Mouse (Mus musculus) retina, postnatal 1 day (tissue): ENCODE measurements around the gene Apold1.

ENCODE experiments used
- DNase-seq: peaks from one replicate; pipeline ENCODE4 v3.0.0-alpha.2; 2012

Apold1 gene

DNA sequence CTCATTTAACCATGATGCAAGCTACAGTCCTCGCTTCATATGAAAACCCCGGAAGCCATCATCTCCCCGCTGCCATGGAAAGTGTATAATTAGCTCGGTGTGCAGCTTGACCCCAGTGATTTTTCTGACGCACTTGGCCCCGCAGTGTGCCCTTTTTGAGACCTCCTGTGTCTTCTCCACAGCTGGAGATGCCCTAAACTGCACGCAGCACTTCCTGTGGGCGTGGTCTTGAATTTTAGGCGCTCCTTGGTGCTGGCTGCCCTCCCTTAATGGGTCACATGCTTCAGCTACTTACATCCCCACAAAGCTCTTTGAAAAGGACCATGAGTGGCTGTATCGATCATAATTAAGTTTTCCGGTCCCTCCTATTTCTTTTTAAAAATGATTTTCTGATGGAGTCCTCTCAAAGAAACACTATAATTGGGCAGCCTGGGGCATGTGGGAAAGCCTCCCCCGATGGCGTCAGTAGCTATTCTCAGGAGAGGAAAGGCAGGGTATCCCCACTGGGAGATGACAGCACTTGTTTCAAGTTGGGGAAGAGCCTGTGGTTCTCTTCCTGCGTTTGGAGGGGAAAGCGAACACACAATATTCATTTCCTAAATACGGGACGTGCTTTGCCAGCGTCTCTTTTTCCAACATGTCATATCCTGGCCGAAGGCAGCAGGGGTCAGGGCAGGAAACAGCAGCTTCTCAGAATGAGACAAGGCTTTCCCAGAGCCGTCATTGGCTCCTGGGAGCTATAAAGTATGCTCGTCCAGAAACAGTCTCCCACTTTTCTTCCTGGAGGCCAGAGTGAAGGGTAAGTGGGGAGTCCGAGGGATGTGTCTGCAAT is at the start of gene Apold1:
Apold1 (plus strand) TSS at position 488 of the 832 bp plus-strand sequence.
- DNase-seq: peak; percentile 48

DNA sequence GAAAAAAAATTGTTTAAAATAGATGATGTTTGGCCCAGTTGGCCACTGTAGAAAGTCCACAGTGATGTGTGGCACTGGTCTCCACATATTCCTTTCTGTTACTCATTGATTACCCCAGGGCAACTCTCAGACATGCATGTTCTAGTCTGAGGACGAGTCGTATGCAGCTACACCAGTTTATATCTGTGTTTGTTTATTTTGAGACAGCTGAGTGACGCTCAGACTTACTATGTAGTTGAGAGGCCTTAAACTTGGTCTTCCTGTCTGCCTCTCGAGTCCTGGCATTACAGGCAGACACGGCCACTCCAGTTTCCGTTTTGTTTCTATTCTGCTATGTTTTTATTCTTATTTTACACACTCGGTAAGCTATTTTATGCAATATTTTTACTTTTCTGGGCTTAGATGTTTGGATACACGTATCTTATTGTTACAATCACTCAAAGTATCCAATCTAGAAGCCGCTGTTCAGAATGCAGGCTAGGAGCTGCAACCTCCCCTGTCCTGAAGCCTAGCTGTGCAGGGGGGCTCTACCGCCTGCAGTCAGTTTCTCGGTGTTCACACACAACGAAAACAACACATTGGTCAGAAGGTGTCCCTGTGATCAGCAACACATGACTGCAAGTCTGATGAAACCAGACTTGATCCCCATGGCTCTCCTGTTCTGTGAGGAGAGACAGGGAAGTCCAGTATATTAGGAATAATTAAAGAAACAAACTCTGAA is 48.9 kb upstream of the Apold1 start:
- DNase-seq: no peak

DNA sequence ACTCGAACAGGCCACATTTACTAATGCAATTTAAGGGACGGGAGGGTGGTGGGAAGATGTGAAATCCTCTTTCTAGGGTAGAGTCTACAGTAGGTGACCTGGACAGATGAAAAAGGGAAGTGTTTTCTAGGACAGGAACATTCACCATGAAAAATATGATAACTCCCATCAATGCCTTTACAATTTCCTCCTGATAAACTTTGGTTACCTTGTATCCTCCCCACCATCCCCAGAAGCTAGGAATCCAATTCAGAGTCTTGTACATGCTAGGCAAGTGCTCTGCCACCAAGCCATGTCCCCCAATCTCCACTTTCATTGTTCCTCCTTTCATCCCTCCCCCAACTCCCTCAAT is 48.3 kb upstream of the Apold1 start:
- no peak for DNase-seq

DNA sequence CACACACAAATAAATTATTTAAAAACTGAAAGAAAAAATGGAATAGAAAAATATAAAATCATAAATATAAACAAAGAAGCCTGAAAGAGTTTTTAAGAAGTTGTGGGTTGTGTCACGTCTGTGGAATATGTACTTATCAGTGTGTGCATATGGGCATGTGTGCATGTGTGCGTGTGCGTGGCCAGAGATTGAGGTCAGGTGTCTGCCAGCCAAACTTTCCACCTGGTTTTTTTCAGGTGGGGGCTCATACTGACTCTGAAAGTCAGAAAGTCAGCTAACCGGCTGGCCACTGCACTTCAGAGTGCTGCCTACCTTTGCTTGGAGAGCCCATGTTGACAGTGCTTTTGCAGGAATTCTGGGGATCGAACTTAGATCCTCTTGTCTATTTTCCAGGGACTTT is 47.2 kb upstream of the Apold1 start:
- DNase-seq: no peak

DNA sequence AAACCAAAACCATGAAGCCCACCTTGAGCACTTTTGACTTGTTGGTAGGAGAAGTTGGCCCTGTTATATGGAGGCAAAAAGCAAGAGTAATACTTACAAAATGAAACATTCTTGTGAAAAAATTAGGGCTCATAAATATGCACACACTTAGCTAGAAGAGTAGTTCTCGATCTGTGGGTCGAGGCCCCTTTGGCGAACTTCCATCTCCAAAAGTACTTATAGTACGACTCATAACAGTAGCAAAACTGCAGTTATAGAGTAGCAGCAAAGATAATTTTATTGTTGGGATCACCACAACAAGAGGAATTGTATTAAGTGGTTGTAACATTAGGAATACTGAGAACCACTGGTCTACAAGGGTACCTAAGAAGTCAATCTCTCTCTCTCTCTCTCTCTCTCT is 41.7 kb upstream of the Apold1 start:
- DNase-seq: no peak

DNA sequence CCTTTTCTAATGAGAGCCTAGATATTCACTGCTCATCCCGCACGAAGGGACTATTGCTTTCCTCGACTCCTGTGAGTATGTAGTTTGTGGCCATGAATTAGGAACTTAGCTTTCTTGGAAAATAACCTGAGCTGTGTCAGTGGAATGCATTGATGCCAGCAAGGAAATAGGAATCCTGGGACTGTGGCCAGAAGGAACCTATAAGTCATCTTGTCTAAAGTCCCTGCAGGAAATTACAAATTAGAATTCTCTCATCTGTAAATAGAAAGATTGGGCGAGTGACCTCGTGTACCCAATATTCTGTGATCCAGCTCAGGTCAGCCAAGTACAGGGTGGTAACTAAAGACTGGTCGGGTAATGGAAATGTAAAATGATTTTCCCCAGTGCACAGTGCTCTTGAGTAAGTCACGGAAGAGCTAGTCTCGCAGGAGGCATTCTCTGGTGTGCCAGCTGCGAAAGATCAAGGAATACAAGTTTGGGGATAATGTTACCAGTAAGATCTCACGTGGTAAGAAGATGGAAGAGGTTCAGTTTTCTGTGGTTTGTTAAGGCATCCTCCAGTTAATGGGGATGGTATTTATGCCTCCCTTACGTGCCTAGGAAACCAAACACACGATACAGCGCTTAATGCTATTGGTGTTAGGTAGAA is 37.6 kb upstream of the Apold1 start:
- no peak for DNase-seq

DNA sequence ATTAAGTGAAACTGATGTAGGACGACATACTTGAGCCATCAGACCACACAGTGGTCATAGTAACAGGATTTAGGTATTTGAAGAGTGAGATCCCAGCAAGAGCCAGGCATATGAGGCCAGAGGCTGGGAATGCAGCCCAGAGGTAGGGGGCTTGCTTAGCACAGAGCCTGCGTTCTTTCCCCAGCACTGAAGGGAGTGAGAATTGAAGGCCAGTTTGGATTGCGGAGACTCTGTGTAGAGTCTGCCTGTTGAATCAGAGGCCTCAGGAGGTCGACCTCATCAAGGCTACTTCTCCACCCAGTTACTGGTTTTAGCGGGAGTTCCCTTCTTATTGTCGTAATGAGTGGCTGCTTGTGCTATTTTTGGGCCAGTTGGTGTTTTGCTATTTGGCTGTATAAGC is 35.5 kb upstream of the Apold1 start:
- no peak for DNase-seq

DNA sequence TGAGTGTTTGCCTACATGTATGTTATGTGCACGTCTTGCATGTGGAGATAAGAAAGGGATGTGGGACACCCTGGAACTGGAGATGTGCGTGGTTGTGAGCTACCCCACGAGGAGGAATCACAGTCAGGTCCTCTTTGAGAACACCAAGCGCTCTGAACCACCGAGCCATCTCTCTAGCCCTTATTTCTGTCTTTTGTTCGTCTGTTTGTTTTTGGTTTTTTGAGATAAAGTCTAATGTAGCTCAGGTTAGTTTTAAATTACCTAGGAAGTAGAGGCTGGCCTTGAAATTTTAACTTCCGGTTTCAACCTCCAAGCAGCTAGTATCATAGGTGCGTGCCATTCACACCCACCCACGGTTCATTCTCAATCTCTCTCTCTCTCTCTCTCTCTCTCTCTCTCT is 34.7 kb upstream of the Apold1 start:
- DNase-seq: no peak

DNA sequence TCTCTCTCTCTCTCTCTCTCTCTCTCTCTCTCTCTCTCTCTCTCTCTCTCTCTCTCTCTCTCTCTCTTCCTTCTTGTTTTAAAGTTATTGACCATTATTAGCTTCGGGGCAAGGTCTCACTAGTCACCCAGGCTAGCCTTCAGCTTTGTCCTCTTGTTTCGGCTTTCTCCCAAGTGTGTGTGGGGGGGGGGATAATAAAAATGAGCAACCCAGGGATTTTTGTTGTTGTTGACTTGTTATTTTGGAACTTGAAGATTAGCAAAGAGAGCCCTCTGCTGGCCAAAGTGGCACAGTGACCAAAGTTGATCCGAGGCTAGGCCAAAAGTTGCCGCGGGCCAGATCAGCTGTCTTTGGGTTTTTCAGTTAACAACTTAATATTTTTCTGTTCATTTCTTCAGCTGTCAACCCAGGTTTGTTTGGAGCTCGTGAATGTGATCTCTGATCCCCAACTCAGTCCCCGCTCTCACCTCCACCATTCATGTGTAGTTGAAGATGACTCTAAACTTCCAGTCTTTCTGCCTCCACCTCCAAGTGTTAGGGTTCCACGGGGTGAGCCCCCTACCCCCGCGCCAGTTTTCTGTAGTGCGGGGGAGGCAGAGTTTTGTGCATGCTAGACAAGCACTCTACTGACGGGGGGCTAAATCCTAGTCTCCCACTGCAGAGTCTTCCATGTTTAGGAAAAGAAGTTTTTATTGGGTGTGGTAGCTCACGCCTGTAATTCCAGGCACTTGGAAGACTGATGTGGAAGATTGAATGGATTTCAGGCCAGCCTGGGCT is 34.0 kb upstream of the Apold1 start:
- peak; percentile 81 for DNase-seq

DNA sequence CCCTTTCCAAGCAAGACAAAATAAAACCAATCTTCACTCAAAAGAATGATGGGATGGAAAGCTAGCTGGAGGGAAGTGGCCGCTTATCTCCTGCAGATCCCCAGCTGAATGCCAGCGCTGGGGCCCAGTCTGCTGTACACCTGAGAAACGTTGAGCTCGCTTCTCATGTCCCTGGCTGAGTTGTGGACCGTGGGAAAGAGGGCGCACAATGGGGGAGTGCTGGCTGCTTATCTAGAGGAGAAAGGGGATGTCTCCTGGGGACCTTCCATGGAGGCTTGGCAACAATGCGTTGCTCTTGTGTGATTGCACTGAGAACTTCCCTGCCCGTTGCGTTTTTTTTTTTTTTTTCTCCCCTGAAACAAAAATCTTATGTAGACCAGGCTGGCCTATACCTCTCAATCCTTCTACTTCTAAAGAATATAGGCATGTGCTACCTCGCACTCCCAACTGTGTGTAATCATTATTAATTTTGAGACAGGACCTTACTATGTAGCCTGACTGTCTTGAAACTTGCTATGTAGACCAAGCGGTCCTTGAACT is 32.9 kb upstream of the Apold1 start:
- DNase-seq: no peak

DNA sequence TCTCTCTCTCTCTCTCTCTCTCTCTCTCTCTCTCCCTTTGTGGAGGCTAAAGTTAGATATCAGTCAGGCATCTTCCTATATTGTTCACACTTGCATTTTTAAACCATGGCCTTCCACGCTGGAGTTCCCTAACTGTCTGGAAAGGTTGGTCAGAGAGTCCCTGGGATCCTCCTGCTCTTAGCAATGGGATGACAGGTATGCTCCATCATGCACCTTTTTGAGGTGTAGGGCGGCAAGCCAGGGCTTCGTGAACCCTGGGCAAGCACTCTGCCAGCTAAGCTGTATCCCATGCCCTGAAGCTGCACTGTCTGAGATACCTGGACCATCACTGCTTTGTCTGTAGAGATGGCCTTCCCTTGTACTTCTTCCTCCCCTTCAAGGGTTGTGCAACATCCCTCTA is 32.3 kb upstream of the Apold1 start:
- no peak for DNase-seq

DNA sequence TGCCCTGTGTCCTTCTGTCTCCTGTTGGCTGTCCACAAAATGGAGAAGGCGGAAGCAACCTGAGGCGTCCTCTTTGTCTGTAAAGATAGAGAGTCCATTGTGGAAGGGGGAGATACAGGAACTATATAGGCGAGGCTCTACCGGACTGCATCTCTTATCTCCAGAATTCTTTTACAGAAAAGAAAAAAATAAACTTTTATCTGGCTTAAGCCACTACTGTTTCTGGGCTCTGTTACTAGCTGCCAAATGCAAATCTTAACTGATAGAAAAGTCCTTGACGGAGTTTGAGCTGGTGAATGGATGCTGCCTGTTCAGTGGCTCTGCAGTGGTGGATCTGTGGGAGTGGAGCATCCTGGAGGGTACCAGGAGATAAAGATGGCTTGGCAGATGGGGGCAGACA is 30.2 kb upstream of the Apold1 start:
- no peak for DNase-seq

DNA sequence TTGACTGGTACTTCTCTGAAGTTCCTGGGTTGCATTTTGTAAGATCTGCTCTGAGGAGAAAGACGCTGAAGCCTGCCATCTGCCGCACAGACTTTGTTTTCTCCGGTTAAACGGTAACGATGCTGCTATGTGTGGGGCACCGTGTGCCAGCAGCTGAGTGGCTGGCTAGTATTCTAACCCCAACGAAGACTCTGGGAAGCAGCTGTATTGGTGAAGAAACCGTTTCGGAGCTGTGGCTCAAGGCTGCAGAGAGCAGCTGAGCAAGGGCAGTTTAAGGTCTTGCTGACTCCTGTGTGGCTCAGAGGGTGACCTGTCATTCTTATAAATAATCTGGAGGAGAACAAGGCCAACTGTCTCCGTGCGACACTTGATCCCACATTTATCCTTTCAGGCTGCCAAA is 27.5 kb upstream of the Apold1 start:
- DNase-seq: no peak

DNA sequence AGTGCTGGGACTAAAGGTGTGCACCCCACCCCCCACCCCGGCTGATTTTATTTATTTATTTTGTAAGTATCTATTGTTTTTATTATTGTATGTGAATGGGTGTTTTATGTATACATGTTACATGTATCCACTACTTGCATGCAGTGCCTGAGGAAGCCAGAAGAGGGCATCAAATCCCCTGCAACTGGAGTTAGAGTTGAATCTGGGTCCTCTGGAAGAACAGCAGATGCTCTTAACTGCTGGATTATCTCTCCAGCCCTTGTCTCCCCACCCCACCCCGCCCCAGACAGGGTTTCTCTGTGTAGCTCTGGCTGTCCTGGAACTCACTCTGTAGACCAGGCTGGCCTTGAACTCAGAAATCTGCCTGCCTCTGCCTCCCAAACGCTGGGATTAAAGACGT is 25.1 kb upstream of the Apold1 start:
- DNase-seq: no peak

DNA sequence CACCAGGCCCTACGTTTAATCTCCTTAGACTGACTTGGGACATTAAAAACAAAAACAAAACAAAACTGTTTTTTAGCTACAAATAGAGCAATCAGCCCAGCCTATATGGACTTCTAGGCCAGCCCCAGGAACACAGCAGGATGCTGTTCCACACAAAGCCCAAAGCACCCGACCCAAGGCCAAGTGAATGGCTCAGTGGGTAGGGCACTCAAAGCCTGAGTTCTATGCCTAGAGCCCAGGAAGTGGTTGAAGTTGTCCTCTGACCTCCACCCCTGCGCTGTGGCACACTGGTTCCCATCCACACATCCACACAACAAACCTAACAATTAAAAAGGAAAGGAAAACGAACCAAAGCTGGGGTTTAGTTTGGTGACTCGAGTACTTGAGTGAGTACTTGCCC is 20.2 kb upstream of the Apold1 start:
- DNase-seq: no peak

DNA sequence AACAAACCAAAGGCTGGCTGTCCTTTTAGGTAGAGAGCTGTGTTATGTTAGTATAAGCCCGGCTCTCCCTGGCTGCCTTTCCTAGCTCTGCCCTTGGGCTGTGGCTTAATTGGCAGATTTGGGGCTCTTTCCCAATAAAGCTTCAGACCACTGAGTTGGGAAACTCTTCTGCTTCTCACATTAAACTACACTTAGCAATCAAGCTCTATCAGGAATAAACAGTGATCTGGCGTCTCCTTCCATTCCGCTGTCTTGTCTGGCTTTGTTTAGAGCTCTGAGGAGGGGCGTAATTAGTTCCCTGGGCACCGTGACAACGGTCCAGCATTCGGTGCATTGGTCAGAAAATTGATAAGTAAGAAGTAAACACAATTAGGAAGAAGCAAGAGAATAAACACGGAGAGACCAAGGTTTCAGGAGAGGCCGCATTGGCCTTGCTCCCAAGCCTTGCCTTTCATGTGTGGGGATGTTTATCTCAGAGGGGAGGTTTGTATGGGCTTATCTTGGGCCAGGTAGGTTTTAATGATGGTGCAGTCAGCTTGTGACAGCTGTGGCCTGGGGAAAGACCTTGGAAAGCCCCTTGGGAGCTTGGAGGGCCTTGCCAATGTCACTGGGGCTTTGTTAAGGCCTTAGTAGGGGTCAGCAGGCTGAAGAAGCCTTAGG is 19.5 kb upstream of the Apold1 start:
- DNase-seq: peak; percentile 51

DNA sequence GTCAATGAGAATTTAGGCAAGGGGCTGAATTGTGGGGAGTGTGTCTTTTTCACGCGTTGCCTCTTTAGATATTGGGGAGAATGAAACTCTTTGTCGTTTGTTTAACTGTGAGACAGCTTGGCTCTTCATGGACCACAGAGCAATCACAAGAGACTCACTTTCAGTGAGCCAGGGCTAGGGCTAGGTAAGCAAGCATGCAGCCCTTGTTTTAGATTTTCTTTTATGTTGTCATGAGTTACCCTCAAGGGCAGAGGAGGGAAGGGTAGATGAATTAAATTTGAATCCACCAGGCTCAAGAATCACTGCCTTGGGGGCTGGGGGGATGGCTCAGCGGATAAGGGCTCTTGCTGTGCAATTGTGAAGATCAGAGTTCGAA is 19.0 kb upstream of the Apold1 start:
- no peak for DNase-seq

DNA sequence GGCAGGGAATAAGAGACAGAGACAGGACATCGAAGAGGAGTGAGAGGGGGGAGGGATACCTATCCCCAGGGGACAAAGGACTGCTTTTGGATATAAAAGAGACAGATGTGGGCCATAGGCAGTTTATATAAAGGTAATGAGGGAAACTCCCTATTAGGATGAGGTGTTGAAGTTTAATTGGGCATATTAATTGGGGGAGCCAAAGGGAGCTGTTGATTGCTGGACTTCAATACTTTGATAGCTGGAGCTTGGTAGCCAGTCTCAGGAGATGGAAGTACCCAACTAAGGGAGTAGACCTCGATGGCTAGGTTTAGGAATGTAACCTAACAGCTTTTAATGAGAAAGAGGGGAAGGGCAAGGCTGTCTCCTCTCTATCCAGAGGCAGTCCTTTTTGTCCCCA is 17.6 kb upstream of the Apold1 start:
- DNase-seq: no peak

DNA sequence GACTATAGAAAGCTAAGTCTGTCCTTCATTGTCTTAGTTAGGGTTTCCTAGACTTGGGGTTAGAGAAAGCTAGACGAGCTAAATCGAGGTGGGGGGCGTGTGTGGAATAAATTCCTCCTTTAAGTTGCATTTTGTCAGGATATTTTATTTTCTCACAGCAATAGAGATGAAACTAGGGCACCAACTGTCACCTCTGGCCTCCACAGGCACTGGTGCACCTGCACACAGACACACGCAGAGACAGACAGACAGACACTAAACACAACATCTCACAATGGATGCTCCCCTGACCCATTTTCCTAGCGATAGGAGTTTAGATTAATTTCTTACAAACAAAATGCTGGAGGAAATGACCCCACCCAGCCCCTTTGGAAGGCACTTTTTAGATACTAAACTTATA is 14.8 kb upstream of the Apold1 start:
- no peak for DNase-seq

DNA sequence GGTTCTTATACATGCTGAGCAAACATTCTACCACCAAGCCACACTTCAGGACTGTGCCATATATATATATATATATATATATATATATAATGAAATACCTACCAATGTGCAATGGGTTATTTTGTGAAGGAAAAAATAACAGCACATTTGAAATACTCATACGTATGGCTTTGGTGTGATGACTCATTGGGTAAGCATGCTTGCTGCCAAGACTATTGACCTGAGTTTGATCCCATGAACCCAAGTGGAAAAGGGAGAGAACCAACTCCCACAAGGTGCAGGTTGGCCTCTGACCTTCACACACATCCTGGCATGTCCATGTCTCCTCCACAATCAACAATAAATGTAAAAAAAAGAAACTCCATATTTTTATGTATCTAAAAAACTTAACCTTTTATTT is 13.2 kb upstream of the Apold1 start:
- DNase-seq: no peak

DNA sequence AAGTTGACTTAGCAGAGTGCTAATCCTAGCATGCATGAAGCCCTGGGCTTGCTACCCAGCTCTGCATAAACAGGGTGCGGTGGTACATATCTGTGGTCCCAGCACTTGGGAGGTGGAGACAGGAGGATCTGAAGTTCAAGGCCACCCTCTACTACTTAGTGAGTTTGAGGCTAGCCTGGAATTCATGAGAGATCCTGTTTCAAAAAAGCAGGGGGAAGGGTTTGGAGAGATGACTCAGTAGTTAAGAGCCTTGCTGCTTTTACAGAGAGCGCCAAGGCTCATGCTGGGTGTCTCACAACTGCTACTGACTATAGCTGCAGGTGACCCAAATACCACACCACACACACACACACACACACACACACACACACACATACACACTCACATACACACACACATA is 12.0 kb upstream of the Apold1 start:
- no peak for DNase-seq

DNA sequence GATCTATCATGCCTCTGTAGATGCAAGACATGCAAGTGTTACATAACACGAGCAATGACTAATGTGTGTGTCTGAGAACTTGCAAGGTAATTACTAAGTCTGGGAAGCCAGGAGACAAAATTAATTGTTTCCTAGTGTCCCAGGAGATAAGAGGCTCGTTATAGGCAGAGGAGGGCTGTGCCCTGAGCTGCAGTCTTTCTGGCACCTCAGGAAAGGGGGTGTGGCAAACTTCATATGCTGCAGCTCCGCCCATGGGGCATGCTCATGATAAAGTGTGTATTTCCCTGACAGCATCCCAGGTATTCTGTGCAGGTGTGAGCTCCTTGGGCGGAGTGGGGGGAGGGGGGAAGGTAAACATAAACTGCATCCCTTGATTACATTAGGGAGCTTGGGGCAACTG is 9.4 kb upstream of the Apold1 start:
- DNase-seq: no peak

DNA sequence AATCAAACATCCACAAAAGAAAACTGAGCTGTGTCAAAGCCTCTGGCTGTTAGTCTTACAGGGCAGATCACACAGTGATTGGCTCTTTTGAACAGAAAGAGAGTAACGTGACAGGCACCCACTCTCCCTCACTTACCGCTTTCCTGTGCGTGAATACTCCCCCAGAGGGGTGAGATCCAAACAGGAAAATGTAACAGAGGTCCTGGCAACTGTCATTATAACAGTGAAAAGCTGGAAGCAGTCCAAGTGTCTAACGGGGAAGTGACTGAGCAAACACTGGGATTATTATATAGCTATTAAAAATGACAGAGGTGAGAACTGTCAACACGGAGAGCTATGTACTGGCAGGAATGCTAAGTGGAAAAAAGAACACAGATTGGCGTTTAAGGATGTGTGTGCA is 4.9 kb upstream of the Apold1 start:
- DNase-seq: no peak
